ENCODE assay signal across 8 mouse cellular contexts in the genomic region with DNA sequence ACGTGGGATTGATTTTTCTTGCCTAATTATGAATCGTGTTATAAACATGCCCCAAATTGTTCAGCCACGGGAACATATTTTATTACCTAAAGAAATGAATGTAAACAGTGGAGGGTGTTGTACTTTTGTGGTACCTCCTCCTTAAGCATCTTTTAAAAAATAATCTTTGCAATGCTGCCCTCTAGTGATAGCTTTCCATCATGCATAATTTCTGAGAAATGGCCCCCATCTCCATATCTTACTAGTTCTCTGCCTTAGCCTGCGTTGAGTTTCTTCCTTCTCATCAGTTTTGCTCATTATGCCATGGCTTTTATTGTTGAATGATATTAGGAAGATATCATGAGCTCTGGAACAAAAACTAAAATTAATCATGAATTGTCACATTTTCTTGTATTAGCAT. TPM values are rescaled to one million over a fixed set of nuclear protein-coding genes. Genes with fewer than 3 reads are reported as not detected.
DNase-seq lines count a peak whose midpoint lies in the region; ATAC-seq and TF ChIP-seq lines count a peak whose summit lies in the region.

No protein-coding gene starts in this region.

- no peaks in the 10 kb centered on the region for H3K9me3 ChIP-seq in forebrain, embryonic 11.5 days (ENCODE audit: control insufficient read depth, low read length)
- no peaks in the 10 kb centered on the region for H3K9me3 ChIP-seq in forebrain, embryonic 10.5 days

- H3K27me3 ChIP-seq in forebrain, embryonic 11.5 days (ENCODE audit: control insufficient read depth, insufficient read depth, low read length), result no peaks in the 10 kb centered on the region
- H3K27me3 ChIP-seq in forebrain, embryonic 10.5 days (ENCODE audit: poor library complexity, severe bottlenecking), result no peaks in the 10 kb centered on the region
- H3K27me3 ChIP-seq in thymus, adult 2 months (ENCODE audit: control insufficient read depth, insufficient read depth, low read length), result no peaks in the 10 kb centered on the region
- H3K27me3 ChIP-seq in splenic B cell, adult 2 months (ENCODE audit: control insufficient read depth, insufficient read depth, low read length, poor library complexity, severe bottlenecking), result no peaks in the 10 kb centered on the region

- 23% methylated on average over 4 of the region's 4 CpGs for WGBS in forebrain, embryonic 11.5 days
- 25% methylated on average over 4 of the region's 4 CpGs for WGBS in forebrain, embryonic 10.5 days
- WGBS in thymus, adult 2 months, result 17% methylated on average over 4 of the region's 4 CpGs
- WGBS in lung, adult 2 months, result 11% methylated on average over 4 of the region's 4 CpGs

- no peak overlapping the region for H3K9ac ChIP-seq in forebrain, embryonic 11.5 days (ENCODE audit: low read length)

- H3K27ac ChIP-seq in forebrain, embryonic 11.5 days (ENCODE audit: low read depth, low read length), result no peak overlapping the region
- no peak overlapping the region for H3K27ac ChIP-seq in forebrain, embryonic 10.5 days
- H3K27ac ChIP-seq in thymus, adult 2 months (ENCODE audit: control insufficient read depth, insufficient read depth, low read length), result no peak overlapping the region

- no peak for TF ChIP-seq POLR2A in thymus, adult 2 months (IDR thresholded peaks at IDR 0.05; ENCODE audit: control insufficient read depth, extremely low read depth, insufficient read depth, low read length, poor library complexity)
- no peak for TF ChIP-seq POLR2A in lung, adult 2 months (IDR thresholded peaks at IDR 0.05; ENCODE audit: borderline replicate concordance, extremely low read depth, low read depth, low read length)

- no peak overlapping the region for H3K4me3 ChIP-seq in forebrain, embryonic 11.5 days (ENCODE audit: low read depth, low read length)
- H3K4me3 ChIP-seq in forebrain, embryonic 10.5 days, result no peak overlapping the region
- no peak overlapping the region for H3K4me3 ChIP-seq in thymus, adult 2 months (ENCODE audit: control insufficient read depth, insufficient read depth, low read length)
- no peak overlapping the region for H3K4me3 ChIP-seq in lung, adult 2 months (replicated peaks; ENCODE audit: extremely low read depth, low read depth, low read length)

- TF ChIP-seq CTCF in thymus, adult 2 months (IDR thresholded peaks at IDR 0.05; ENCODE audit: borderline replicate concordance, control insufficient read depth, extremely low read depth, insufficient read depth, low read length, poor library complexity), result no peak
- TF ChIP-seq CTCF in lung, adult 2 months (IDR thresholded peaks at IDR 0.05; ENCODE audit: insufficient read depth, low read length), result peak; percentile 13; the same call in 1 of the 2 replicates

- H3K4me1 ChIP-seq in forebrain, embryonic 11.5 days (replicated peaks; ENCODE audit: control insufficient read depth, insufficient read depth, low read length), result no peaks in the 10 kb centered on the region
- H3K4me1 ChIP-seq in forebrain, embryonic 10.5 days, result no peaks in the 10 kb centered on the region
- no peaks in the 10 kb centered on the region for H3K4me1 ChIP-seq in thymus, adult 2 months (replicated peaks; ENCODE audit: control insufficient read depth, insufficient read depth, low read length)
- H3K4me1 ChIP-seq in lung, adult 2 months (ENCODE audit: control insufficient read depth, insufficient read depth, low read length), result no peaks in the 10 kb centered on the region

- ATAC-seq in forebrain, embryonic 11.5 days (replicated peaks; ENCODE audit: low FRiP score), result peak; percentile 66

- DNase-seq in forebrain, embryonic 11.5 days (ENCODE audit: low spot score), result no peak
- DNase-seq in forebrain, embryonic 10.5 days (ENCODE audit: extremely low spot score, low spot score), result no peak
- DNase-seq in thymus, postnatal 14 days, result peak; percentile 9
- no peak for DNase-seq in thymus, adult 2 months
- peak; percentile 71 for DNase-seq in forelimb bud, embryonic 11.5 days (ENCODE audit: low read depth, low spot score)
- DNase-seq in lung, adult 2 months, result no peak
- DNase-seq in splenic B cell, adult 2 months (ENCODE audit: low read depth, low spot score), result peak; percentile 2
- DNase-seq in yolk sac, embryonic 10.5 days (ENCODE audit: low spot score), result no peak

- no peaks in the 10 kb centered on the region for H3K36me3 ChIP-seq in forebrain, embryonic 11.5 days (ENCODE audit: control insufficient read depth, insufficient read depth, low read length)
- H3K36me3 ChIP-seq in forebrain, embryonic 10.5 days (replicated peaks), result no peaks in the 10 kb centered on the region
- H3K36me3 ChIP-seq in thymus, adult 2 months (ENCODE audit: control insufficient read depth, insufficient read depth, low read length), result no peaks in the 10 kb centered on the region
- no peaks in the 10 kb centered on the region for H3K36me3 ChIP-seq in splenic B cell, adult 2 months (ENCODE audit: control insufficient read depth, insufficient read depth, low read length, poor library complexity, severe bottlenecking)

- H3K4me2 ChIP-seq in forebrain, embryonic 11.5 days (ENCODE audit: low read depth, low read length, severe bottlenecking), result no peak overlapping the region

RNA-seq across cellular contexts. Expression of a gene that starts 32.2 kb away (rescaled TPM):
- 45.9 and 47.6 TPM in 2 replicates for polyA plus RNA-seq in forebrain, embryonic 11.5 days (2014; fragmentation: Nextera tagmentation; extraction: Ambion mirVana)
- 33.5 and 34.2 TPM in 2 replicates for polyA plus RNA-seq in forebrain, embryonic 10.5 days (2016; fragmentation: Nextera tagmentation; extraction: Ambion mirVana)
- polyA plus RNA-seq in thymus, adult 2 months (2012; rRNA removed), result 2.3 and 4.3 TPM in 2 replicates
- polyA plus RNA-seq in lung, adult 2 months (2012; rRNA removed), result 2.6 and 5.2 TPM in 2 replicates

RNA-seq across cellular contexts. Expression of a gene that starts 37.8 kb away (rescaled TPM):
- polyA plus RNA-seq in forebrain, embryonic 11.5 days (2014; fragmentation: Nextera tagmentation; extraction: Ambion mirVana), result not detected in 2 replicates
- not detected in 2 replicates for polyA plus RNA-seq in forebrain, embryonic 10.5 days (2016; fragmentation: Nextera tagmentation; extraction: Ambion mirVana)
- 0.05 TPM in 1 of 2 replicates, not detected in the other for polyA plus RNA-seq in thymus, adult 2 months (2012; rRNA removed)
- not detected in 2 replicates for polyA plus RNA-seq in lung, adult 2 months (2012; rRNA removed)

Comparison
In these comparisons a context has a peak if more than half of its experiments do, and no peak if none do; other contexts are left out.
1. DNase-seq: peak in thymus, postnatal 14 days (single experiment), forelimb bud, embryonic 11.5 days (single experiment) and splenic B cell, adult 2 months (single experiment); none in forebrain, embryonic 11.5 days (single experiment), forebrain, embryonic 10.5 days (single experiment), thymus, adult 2 months (single experiment), lung, adult 2 months (single experiment) and yolk sac, embryonic 10.5 days (single experiment).